Mouse (Mus musculus) inflammation-experienced regulatory T-cells, adult 16 weeks (primary cell): ENCODE measurements around the gene Kcng3. TPM values are rescaled to one million over a fixed set of nuclear protein-coding genes. Genes with fewer than 3 reads are reported as not detected.

ENCODE experiments used
- polyA plus RNA-seq: library from polyadenylated mRNA; unstranded; fragments of 100-300 nt; shearing (Covaris generic); gene quantifications from one replicate; pipeline ENCODE4 v1.2.1, GENCODE M21; 2017

Gene Kcng3
- polyA plus RNA-seq: not detected

DNA sequence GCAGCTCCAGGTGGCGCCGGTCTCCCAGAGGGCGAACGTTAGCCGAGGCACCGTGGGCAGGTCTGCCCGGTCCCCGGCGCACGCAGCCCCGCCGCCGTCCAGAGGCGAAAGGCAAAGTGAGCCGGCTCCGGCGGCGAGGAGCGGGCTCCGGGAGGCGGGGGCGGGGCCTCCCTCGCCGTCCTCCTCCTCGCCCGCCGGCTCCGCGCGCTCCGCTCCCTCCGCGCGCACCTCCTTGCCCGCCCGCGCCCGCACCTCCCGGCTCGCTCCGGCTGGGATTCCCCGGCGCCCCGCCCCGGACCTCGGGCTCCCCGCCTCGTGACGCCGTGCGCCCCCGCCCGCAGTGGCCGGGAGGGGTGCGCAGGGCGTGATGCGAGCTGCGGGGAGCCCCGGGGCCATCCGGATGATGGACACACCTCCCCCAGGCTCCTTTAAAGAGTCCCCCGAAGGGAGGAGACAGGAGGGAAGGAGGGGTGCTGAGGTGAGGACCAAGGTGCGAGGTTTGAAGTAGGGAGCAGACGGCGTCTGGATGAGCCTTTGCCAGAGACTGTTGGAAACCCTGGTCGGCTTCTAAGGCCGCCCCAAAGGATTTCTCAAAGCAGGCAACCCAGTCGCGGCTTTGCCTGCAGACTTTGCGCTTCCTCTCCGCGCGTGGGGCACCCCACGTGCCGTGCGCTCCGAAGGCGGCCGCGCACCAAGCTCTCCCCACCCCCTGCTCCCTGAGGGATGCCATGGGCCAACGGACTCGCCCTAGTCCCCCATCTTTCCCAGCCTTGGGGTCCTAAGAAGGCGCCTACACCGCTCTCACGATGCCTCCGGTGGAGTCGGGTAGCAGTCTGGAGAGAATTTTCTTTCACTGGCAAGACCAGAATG is at the start of gene Kcng3:
Gene Kcng3 (minus strand): TSS at position 113 of the 870 bp plus-strand sequence.

Other genes starting within 250 kb of the Kcng3 start
- 217 TPM for gene Cox7a2l, start 114.6 kb downstream of the Kcng3 start, polyA plus RNA-seq
- 73.4 TPM for gene Mta3, start 74.3 kb upstream of the Kcng3 start, polyA plus RNA-seq
- 2.3 TPM for gene Haao, start 216.1 kb upstream of the Kcng3 start, polyA plus RNA-seq